Mouse (Mus musculus): ENCODE data around the gene Wipf3. TPM values are rescaled to one million over a fixed set of nuclear protein-coding genes. Genes with fewer than 3 reads are reported as not detected.

Wipf3 gene
- polyA plus RNA-seq, 1 experiment from 2014 or later = 0.83 TPM

DNA sequence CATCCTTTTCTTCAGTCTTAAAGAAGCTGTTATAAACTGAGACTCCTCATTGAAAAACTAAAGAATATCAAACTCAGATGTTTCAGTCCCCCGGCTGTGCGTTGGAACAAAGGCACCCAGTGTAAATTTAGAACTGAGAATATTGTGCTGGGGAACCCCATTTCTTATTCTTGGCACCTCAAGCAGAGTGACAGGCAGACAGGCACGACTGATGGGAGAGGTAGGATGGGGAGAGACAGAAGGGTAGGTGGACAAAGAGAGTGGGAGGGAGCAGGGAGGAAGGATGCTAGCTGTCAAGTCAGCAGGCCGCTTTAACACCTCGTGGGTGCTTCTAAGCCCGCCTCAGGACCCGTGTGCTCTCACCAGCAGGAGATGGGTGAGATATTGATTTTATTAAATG lies 113.4 kb downstream of the Wipf3 start:
- Histone ChIP-seq H3K36me3 (ENCODE audit: control insufficient read depth, insufficient read depth, low read length) (no peaks in the 10 kb centered on the region), H3K27ac (ENCODE audit: low read depth, low read length) (no peak overlapping the region), H3K4me1 (replicated peaks; ENCODE audit: control insufficient read depth, insufficient read depth, low read length) (peaks cover 9% of the 10 kb centered on the region; the same call in 1 of the 2 replicates), H3K27me3 (ENCODE audit: control insufficient read depth, insufficient read depth, low read length) (0 out of 2 replicates have a peak, but pooled peaks cover 3% of the 10 kb centered on the region), H3K9me3 (ENCODE audit: control insufficient read depth, low read length) (no peaks in the 10 kb centered on the region), H3K4me2 (replicated peaks; ENCODE audit: low read depth, low read length) (no peak overlapping the region), H3K9ac (ENCODE audit: low read depth, low read length) (no peak overlapping the region), H3K4me3 (ENCODE audit: low read depth, low read length) (no peak overlapping the region)
- 80% methylated on average over 7 of the region's 7 CpGs for WGBS
- DNase-seq (ENCODE audit: low spot score) (no peak), ATAC-seq (ENCODE audit: low FRiP score) (no peak)

GRCm38 (mm10) chr6:54543646-54544045 lies 114.2 kb downstream of the Wipf3 start:
- no peaks in the 10 kb centered on the region for H3K9me3 ChIP-seq (ENCODE audit: control insufficient read depth, low read length)

DNA sequence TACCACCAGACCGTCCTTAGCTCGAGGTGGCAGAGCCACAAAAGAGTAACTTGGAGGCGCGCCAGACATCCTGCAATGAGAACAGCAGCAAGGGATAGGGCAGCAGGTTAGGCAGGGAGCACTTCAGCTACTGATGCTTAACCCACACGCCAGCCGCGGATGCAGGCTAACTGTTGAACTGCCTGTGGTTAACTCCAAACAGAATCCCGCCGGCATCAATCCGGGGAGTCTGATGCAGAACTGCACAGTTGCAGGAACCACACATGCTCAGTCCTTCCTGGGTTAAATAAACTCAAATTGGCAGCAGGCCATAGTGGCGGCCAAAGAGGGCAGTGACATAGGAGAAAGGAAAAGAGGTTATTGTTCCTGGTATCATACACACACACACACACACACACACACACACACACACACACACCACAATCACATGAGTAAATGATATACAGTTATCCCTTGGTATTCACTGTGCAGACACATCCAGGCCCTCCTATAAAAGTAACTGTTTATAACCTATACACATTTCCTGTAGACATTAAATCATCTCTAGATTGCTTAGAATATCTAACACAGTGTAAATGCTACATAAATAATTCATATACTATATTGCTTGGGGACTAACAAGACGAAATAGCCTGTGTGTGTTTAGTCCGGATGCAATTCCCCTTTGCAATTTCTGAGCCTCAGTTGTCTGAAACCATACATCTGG lies 119.1 kb downstream of the Wipf3 start:
- Histone ChIP-seq H3K9ac (ENCODE audit: low read depth, low read length) (no peak overlapping the region), H3K4me1 (replicated peaks; ENCODE audit: control insufficient read depth, insufficient read depth, low read length) (no peaks in the 10 kb centered on the region), H3K27ac (ENCODE audit: low read depth, low read length) (no peak overlapping the region), H3K4me2 (replicated peaks; ENCODE audit: low read depth, low read length) (no peak overlapping the region), H3K27me3 (ENCODE audit: control insufficient read depth, insufficient read depth, low read length) (no peaks in the 10 kb centered on the region), H3K4me3 (ENCODE audit: low read depth, low read length) (no peak overlapping the region), H3K9me3 (ENCODE audit: control insufficient read depth, low read length) (no peaks in the 10 kb centered on the region), H3K36me3 (ENCODE audit: control insufficient read depth, insufficient read depth, low read length) (no peaks in the 10 kb centered on the region)
- 85% methylated on average over 13 of the region's 13 CpGs for WGBS
- DNase-seq (ENCODE audit: low spot score) (no peak), ATAC-seq (ENCODE audit: low FRiP score) (no peak)

More at GRCm38 (mm10) chr6:54543646-54544045, 114.2 kb downstream of the Wipf3 start:
- peaks cover 9% of the 10 kb centered on the region; the same call in 1 of the 2 replicates for H3K4me1 ChIP-seq (replicated peaks; ENCODE audit: control insufficient read depth, insufficient read depth, low read length)
- no peak for ATAC-seq (ENCODE audit: low FRiP score)
- 79% methylated on average over 2 of the region's 2 CpGs for WGBS
- no peak overlapping the region for H3K4me2 ChIP-seq (replicated peaks; ENCODE audit: low read depth, low read length)
- no peak for DNase-seq (ENCODE audit: low spot score)
- no peak overlapping the region for H3K27ac ChIP-seq (ENCODE audit: low read depth, low read length)
- no peak overlapping the region for H3K4me3 ChIP-seq (ENCODE audit: low read depth, low read length)
- no peak overlapping the region for H3K9ac ChIP-seq (ENCODE audit: low read depth, low read length)
- no peaks in the 10 kb centered on the region for H3K36me3 ChIP-seq (ENCODE audit: control insufficient read depth, insufficient read depth, low read length)
- H3K27me3 ChIP-seq (ENCODE audit: control insufficient read depth, insufficient read depth, low read length) = 0 out of 2 replicates have a peak, but pooled peaks cover 3% of the 10 kb centered on the region

DNA sequence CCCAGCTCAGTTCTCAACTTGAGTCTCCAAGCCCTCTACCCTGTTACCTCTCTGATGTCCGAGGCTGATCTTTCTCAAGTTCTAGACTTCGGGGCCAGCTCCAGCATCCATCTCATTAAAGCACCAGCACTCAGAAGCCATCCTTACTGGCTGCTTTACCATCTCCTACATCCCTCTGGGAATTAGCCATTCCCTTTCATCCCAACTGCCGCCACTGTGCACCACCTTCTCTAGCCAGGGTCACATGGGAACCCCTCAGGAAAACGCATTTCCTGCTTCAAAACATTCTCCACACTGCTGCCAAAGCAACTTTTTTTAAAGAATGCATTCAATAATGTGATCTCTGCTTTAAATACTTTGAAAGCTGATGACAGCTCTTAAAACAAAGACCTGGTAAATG lies 119.9 kb downstream of the Wipf3 start:
- no peak overlapping the region for H3K4me2 ChIP-seq (replicated peaks; ENCODE audit: low read depth, low read length)
- no peak for ATAC-seq (ENCODE audit: low FRiP score)
- 68% methylated on average over 4 of the region's 4 CpGs for WGBS
- H3K9ac ChIP-seq (ENCODE audit: low read depth, low read length) = no peak overlapping the region
- DNase-seq (ENCODE audit: low spot score) = no peak
- peaks cover 3% of the 10 kb centered on the region; the same call in 1 of the 2 replicates for H3K4me1 ChIP-seq (replicated peaks; ENCODE audit: control insufficient read depth, insufficient read depth, low read length)
- H3K9me3 ChIP-seq (ENCODE audit: control insufficient read depth, low read length) = no peaks in the 10 kb centered on the region
- H3K4me3 ChIP-seq (ENCODE audit: low read depth, low read length) = no peak overlapping the region
- H3K27me3 ChIP-seq (ENCODE audit: control insufficient read depth, insufficient read depth, low read length) = no peaks in the 10 kb centered on the region
- H3K27ac ChIP-seq (ENCODE audit: low read depth, low read length) = no peak overlapping the region
- H3K36me3 ChIP-seq (ENCODE audit: control insufficient read depth, insufficient read depth, low read length) = no peaks in the 10 kb centered on the region

DNA sequence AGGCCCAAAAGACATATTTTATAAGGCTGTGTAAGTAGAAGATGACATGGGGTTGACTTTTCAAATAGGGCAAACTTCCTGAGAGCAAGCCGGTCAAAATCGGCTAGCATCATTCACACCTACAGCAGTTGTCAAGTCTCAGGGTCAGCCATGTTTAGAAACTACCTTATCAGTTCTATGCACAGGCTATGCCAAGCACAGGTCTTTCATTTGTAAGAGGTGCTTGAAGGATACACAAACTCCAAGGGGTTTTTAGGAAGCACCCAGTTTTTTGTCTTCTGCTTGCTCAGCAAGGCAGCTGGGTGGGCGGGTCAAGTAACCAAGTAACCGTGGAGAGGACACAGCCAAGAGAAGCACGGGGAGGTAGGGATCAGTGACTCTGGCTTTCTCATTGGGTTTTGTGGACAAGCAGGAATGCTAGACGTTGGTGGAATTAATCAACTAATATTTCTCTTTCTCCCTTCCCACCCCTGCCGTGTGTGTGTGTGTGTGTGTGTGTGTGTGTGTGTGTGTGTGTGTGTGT lies 121.5 kb downstream of the Wipf3 start:
- Histone ChIP-seq H3K9ac (ENCODE audit: low read depth, low read length) (no peak overlapping the region), H3K36me3 (ENCODE audit: control insufficient read depth, insufficient read depth, low read length) (no peaks in the 10 kb centered on the region), H3K4me2 (replicated peaks; ENCODE audit: low read depth, low read length) (no peak overlapping the region), H3K27ac (ENCODE audit: low read depth, low read length) (no peak overlapping the region), H3K9me3 (ENCODE audit: control insufficient read depth, low read length) (no peaks in the 10 kb centered on the region), H3K4me3 (ENCODE audit: low read depth, low read length) (no peak overlapping the region), H3K4me1 (replicated peaks; ENCODE audit: control insufficient read depth, insufficient read depth, low read length) (peaks cover 8% of the 10 kb centered on the region), H3K27me3 (ENCODE audit: control insufficient read depth, insufficient read depth, low read length) (no peaks in the 10 kb centered on the region)
- no peak for ATAC-seq (ENCODE audit: low FRiP score)
- no peak for DNase-seq (ENCODE audit: low spot score)
- 65% methylated on average over 7 of the region's 7 CpGs for WGBS

GRCm38 (mm10) chr6:54552721-54553413 lies 123.5 kb downstream of the Wipf3 start:
- Histone ChIP-seq H3K9ac (ENCODE audit: low read depth, low read length) (no peak overlapping the region), H3K27ac (ENCODE audit: low read depth, low read length) (peak overlapping the region; percentile 39; the same call in 1 of the 2 replicates), H3K27me3 (ENCODE audit: control insufficient read depth, insufficient read depth, low read length) (no peaks in the 10 kb centered on the region), H3K4me2 (replicated peaks; ENCODE audit: low read depth, low read length) (no peak overlapping the region), H3K36me3 (ENCODE audit: control insufficient read depth, insufficient read depth, low read length) (no peaks in the 10 kb centered on the region), H3K4me3 (ENCODE audit: low read depth, low read length) (no peak overlapping the region), H3K4me1 (replicated peaks; ENCODE audit: control insufficient read depth, insufficient read depth, low read length) (peaks cover 8% of the 10 kb centered on the region), H3K9me3 (ENCODE audit: control insufficient read depth, low read length) (no peaks in the 10 kb centered on the region)
- no peak for DNase-seq (ENCODE audit: low spot score)
- ATAC-seq (ENCODE audit: low FRiP score) = 0 out of 2 replicates have a peak, but pooled peaks have one; percentile 21
- WGBS = 38% methylated on average over 9 of the region's 9 CpGs

Other genes with a start within 250 kb of the Wipf3 start
- 0.36 and 0.86 TPM in 2 replicates for gene Prr15, start 103.8 kb upstream of the Wipf3 start, polyA plus RNA-seq (2014; fragmentation: Nextera tagmentation; extraction: Ambion mirVana)
- 70.4 and 75.2 TPM in 2 replicates for gene Scrn1, start 136.9 kb downstream of the Wipf3 start, polyA plus RNA-seq (2014; fragmentation: Nextera tagmentation; extraction: Ambion mirVana)
- 16.8 and 19.6 TPM in 2 replicates for gene Plekha8, start 165.5 kb downstream of the Wipf3 start, polyA plus RNA-seq (2014; fragmentation: Nextera tagmentation; extraction: Ambion mirVana)
- gene Fkbp14, start 167.7 kb downstream of the Wipf3 start, polyA plus RNA-seq (2014; fragmentation: Nextera tagmentation; extraction: Ambion mirVana) = 16.2 and 17.9 TPM in 2 replicates

Measured in hindbrain, embryonic 11.5 days (tissue).